9 mouse cellular contexts compared by ENCODE assay signal in genomic region chr11:113619420-113620080, GRCm38 (mm10). TPM values are rescaled to one million over a fixed set of nuclear protein-coding genes. Genes with fewer than 3 reads are reported as not detected.
A peak's percentile ranks its signal among the peaks of the same experiment; 100 is the strongest.
DNase-seq lines count a peak whose midpoint lies in the region; ATAC-seq and TF ChIP-seq lines count a peak whose summit lies in the region.
"Had no signal": no experiment of that assay in that cellular context is flagged by ENCODE, and none has a peak within 500 bp of the region (broad histone marks: within the 10 kb centered on the region; RNA-seq: fewer than 3 reads in every experiment).

No protein-coding gene starts in this region.

- H3K9me3 ChIP-seq in MEL (replicated peaks; ENCODE audit: insufficient read depth, low read length), result no peaks in the 10 kb centered on the region
- H3K9me3 ChIP-seq in forebrain, postnatal 0 days (ENCODE audit: low read length), result no peaks in the 10 kb centered on the region
- no peaks in the 10 kb centered on the region; the same call in 1 of the 2 replicates for H3K9me3 ChIP-seq in midbrain, embryonic 10.5 days (replicated peaks)

- DNase-seq in kidney, adult 2 months, result no peak
- DNase-seq in kidney, adult 11 months, result no peak
- DNase-seq in MEL (ENCODE audit: low read depth, low spot score), result no peak
- no peak for DNase-seq in forebrain, postnatal 0 days
- peak; percentile 21 for DNase-seq in midbrain, embryonic 10.5 days (ENCODE audit: low spot score)
- DNase-seq in left cerebral cortex, adult 8-10 months (ENCODE audit: low spot score in 2 of 2), result no peak
- no peak for DNase-seq in right cerebral cortex, adult 2 months (ENCODE audit: low spot score in 2 of 2)
- no peak for DNase-seq in T-cell, adult 2 months (ENCODE audit: low spot score)

- H3K27me3 ChIP-seq in kidney, adult 2 months (replicated peaks; ENCODE audit: control insufficient read depth, insufficient read depth, low read length), result no peaks in the 10 kb centered on the region
- H3K27me3 ChIP-seq in MEL (ENCODE audit: control insufficient read depth in 1 of 2, insufficient read depth in 2 of 2, low read length in 2 of 2), result no peaks in the 10 kb centered on the region
- H3K27me3 ChIP-seq in forebrain, postnatal 0 days (ENCODE audit: insufficient read depth, low read length), result no peaks in the 10 kb centered on the region; the same call in 1 of the 2 replicates
- peaks cover 73% of the 10 kb centered on the region for H3K27me3 ChIP-seq in midbrain, embryonic 10.5 days (ENCODE audit: low read depth, poor library complexity, severe bottlenecking)
- H3K27me3 ChIP-seq: Patski had no signal

- H3K79me2 ChIP-seq in MEL (ENCODE audit: control insufficient read depth, insufficient read depth, low read length, poor library complexity), result no peaks in the 10 kb centered on the region; the same call in 1 of the 2 replicates

- H3K4me1 ChIP-seq in kidney, adult 2 months (ENCODE audit: control insufficient read depth, insufficient read depth, low read length), result 0 out of 2 replicates have a peak, but pooled peaks cover 4% of the 10 kb centered on the region
- H3K4me1 ChIP-seq in MEL (ENCODE audit: control insufficient read depth in 1 of 2, insufficient read depth in 2 of 2, low read length in 2 of 2), result peaks cover 0 to 4% of the 10 kb centered on the region in 2 experiments; a peak in 2 of 4 replicates
- peaks cover 5% of the 10 kb centered on the region; the same call in 1 of the 2 replicates for H3K4me1 ChIP-seq in forebrain, postnatal 0 days (ENCODE audit: insufficient read depth)
- H3K4me1 ChIP-seq in midbrain, embryonic 10.5 days, result peaks cover 49% of the 10 kb centered on the region

- H3K4me3 ChIP-seq in kidney, adult 2 months (ENCODE audit: insufficient read depth, low read depth, low read length), result peak overlapping the region; percentile 30
- H3K4me3 ChIP-seq in MEL (ENCODE audit: control insufficient read depth in 1 of 2, insufficient read depth in 1 of 2, low read depth in 2 of 2, low read length in 2 of 2), result peak overlapping the region; percentile 56 to 62
- peak overlapping the region; percentile 59 for H3K4me3 ChIP-seq in forebrain, postnatal 0 days (ENCODE audit: low read depth, low read length)
- H3K4me3 ChIP-seq in midbrain, embryonic 10.5 days, result peak overlapping the region; percentile 63

- TF ChIP-seq POLR2A in kidney, adult 2 months (IDR thresholded peaks at IDR 0.05; ENCODE audit: low read depth, low read length), result no peak
- no peak for TF ChIP-seq POLR2A in MEL (IDR thresholded peaks at IDR 0.05; ENCODE audit: control insufficient read depth in 1 of 2, insufficient read depth in 1 of 2, low read depth in 1 of 2, low read length in 2 of 2, poor library complexity in 1 of 2)

- no peak for TF ChIP-seq RAD21 in MEL (IDR thresholded peaks at IDR 0.05; ENCODE audit: low read depth, low read length)

- no peak for TF ChIP-seq EP300 in MEL (IDR thresholded peaks at IDR 0.05; ENCODE audit: low read depth in 1 of 2, low read length in 2 of 2)

- no peak for ATAC-seq in forebrain, postnatal 0 days

- peak overlapping the region; percentile 65 for H3K9ac ChIP-seq in MEL (ENCODE audit: control insufficient read depth, low read depth, low read length, poor library complexity, severe bottlenecking)
- H3K9ac ChIP-seq in forebrain, postnatal 0 days, result peak overlapping the region; percentile 71

- H3K4me2 ChIP-seq in forebrain, postnatal 0 days (ENCODE audit: low read depth), result peak overlapping the region; percentile 93

- WGBS in kidney, adult 2 months, result 3% methylated on average over 31 of the region's 31 CpGs
- 1% methylated on average over 31 of the region's 31 CpGs for WGBS in forebrain, postnatal 0 days
- WGBS in midbrain, embryonic 10.5 days, result under 1% methylated on average over 31 of the region's 31 CpGs

- no peaks in the 10 kb centered on the region for H3K36me3 ChIP-seq in kidney, adult 2 months (ENCODE audit: control insufficient read depth, insufficient read depth, low read length)
- no peaks in the 10 kb centered on the region for H3K36me3 ChIP-seq in MEL (ENCODE audit: control insufficient read depth in 1 of 2, insufficient read depth in 2 of 2, low read length in 2 of 2)
- H3K36me3 ChIP-seq in forebrain, postnatal 0 days (ENCODE audit: insufficient read depth), result no peaks in the 10 kb centered on the region
- peaks cover 5% of the 10 kb centered on the region; the same call in 1 of the 2 replicates for H3K36me3 ChIP-seq in midbrain, embryonic 10.5 days

- no peak for TF ChIP-seq CTCF in kidney, adult 2 months (conservative IDR thresholded peaks at IDR 0.05; ENCODE audit: insufficient read depth, insufficient read length, low read depth, low read length)
- TF ChIP-seq CTCF in MEL (IDR thresholded peaks at IDR 0.05 in 2 of 3, conservative IDR thresholded peaks at IDR 0.05 in 1 of 3; ENCODE audit: control insufficient read depth in 1 of 3, insufficient read depth in 1 of 3, low read depth in 2 of 3, low read length in 3 of 3, poor library complexity in 1 of 3, severe bottlenecking in 1 of 3), result no peak
- no peak for TF ChIP-seq CTCF in forebrain, postnatal 0 days (IDR thresholded peaks at IDR 0.05; ENCODE audit: low read depth)

- H3K27ac ChIP-seq in kidney, adult 2 months (ENCODE audit: insufficient read depth, low read depth, low read length), result no peak overlapping the region
- H3K27ac ChIP-seq in MEL (ENCODE audit: control insufficient read depth, low read depth, low read length), result no peak overlapping the region
- peak overlapping the region; percentile 75 for H3K27ac ChIP-seq in forebrain, postnatal 0 days (ENCODE audit: low read depth, low read length)
- peak overlapping the region; percentile 55 for H3K27ac ChIP-seq in midbrain, embryonic 10.5 days (replicated peaks)

TF ChIP-seq in MEL, 35 proteins besides CTCF, POLR2A, EP300 and RAD21:
- TF ChIP-seq POLR2AphosphoS5 (IDR thresholded peaks at IDR 0.05; ENCODE audit: borderline replicate concordance, low read depth, low read length) (no peak), UBTF (IDR thresholded peaks at IDR 0.05; ENCODE audit: borderline replicate concordance, insufficient read depth, low read depth, low read length) (no peak), ETS1 (IDR thresholded peaks at IDR 0.05; ENCODE audit: low read depth, low read length) (no peak), ZMIZ1 (IDR thresholded peaks at IDR 0.05; ENCODE audit: low read depth, low read length) (no peak)

RNA-seq across cellular contexts. Expression of gene Sstr2, which starts 0.4 kb away (rescaled TPM):
- 0.36 and 0.56 TPM in 2 replicates for polyA plus RNA-seq in kidney, adult 2 months (2012; rRNA removed)
- total RNA-seq in MEL (2012; rRNA removed), result 0.26 and 0.77 TPM in 2 replicates
- polyA plus RNA-seq in MEL (2012; ENCODE audit: insufficient read depth in 1 of 2, insufficient read length in 2 of 2, low read depth in 1 of 2, low replicate concordance in 2 of 2, missing spikeins in 1 of 2), result under 1 TPM in 1 of 2 experiments, not detected in 1; 0.82 TPM
- 19.9 and 32.2 TPM in 2 replicates for total RNA-seq in forebrain, postnatal 0 days (2014; rRNA removed)
- 23.1 and 27.1 TPM in 2 replicates for polyA plus RNA-seq in forebrain, postnatal 0 days (2015; fragmentation: Nextera tagmentation; extraction: Ambion mirVana)
- polyA plus RNA-seq in midbrain, embryonic 10.5 days (2016; fragmentation: Nextera tagmentation; extraction: Ambion mirVana), result 5.3 and 8.7 TPM in 2 replicates
- total RNA-seq in left cerebral cortex, adult 8-10 months (2022), result 10 to 100 TPM; 26.8 to 31.0 (median 29.2) TPM

RNA-seq across cellular contexts. Expression of gene Cog1, which starts 29.4 kb away (rescaled TPM):
- polyA plus RNA-seq in kidney, adult 2 months (2012; rRNA removed), result 32.8 and 38.7 TPM in 2 replicates
- total RNA-seq in MEL (2012; rRNA removed), result 26.4 and 29.4 TPM in 2 replicates
- 100 to 1,000 TPM in 1 of 2 experiments, 10 to 100 TPM in 1; 37.4 to 113 TPM for polyA plus RNA-seq in MEL (2012; ENCODE audit: insufficient read depth in 1 of 2, insufficient read length in 2 of 2, low read depth in 1 of 2, low replicate concordance in 2 of 2, missing spikeins in 1 of 2)
- total RNA-seq in forebrain, postnatal 0 days (2014; rRNA removed), result 37.2 and 48.8 TPM in 2 replicates
- 25.3 and 28.6 TPM in 2 replicates for polyA plus RNA-seq in forebrain, postnatal 0 days (2015; fragmentation: Nextera tagmentation; extraction: Ambion mirVana)
- 23.1 and 29.9 TPM in 2 replicates for polyA plus RNA-seq in midbrain, embryonic 10.5 days (2016; fragmentation: Nextera tagmentation; extraction: Ambion mirVana)
- 10 to 100 TPM; 42.7 to 51.9 (median 47.0) TPM for total RNA-seq in left cerebral cortex, adult 8-10 months (2022)

RNA-seq across cellular contexts. Expression of gene Slc39a11, which starts 30.3 kb away (rescaled TPM):
- polyA plus RNA-seq in kidney, adult 2 months (2012; rRNA removed), result 24.5 and 29.5 TPM in 2 replicates
- 33.6 and 45.6 TPM in 2 replicates for total RNA-seq in MEL (2012; rRNA removed)
- 10 to 100 TPM in 1 of 2 experiments, not detected in 1; 34.2 TPM for polyA plus RNA-seq in MEL (2012; ENCODE audit: insufficient read depth in 1 of 2, insufficient read length in 2 of 2, low read depth in 1 of 2, low replicate concordance in 2 of 2, missing spikeins in 1 of 2)
- 36.9 and 48.2 TPM in 2 replicates for total RNA-seq in forebrain, postnatal 0 days (2014; rRNA removed)
- 33.1 and 39.1 TPM in 2 replicates for polyA plus RNA-seq in forebrain, postnatal 0 days (2015; fragmentation: Nextera tagmentation; extraction: Ambion mirVana)
- 20.4 and 20.7 TPM in 2 replicates for polyA plus RNA-seq in midbrain, embryonic 10.5 days (2016; fragmentation: Nextera tagmentation; extraction: Ambion mirVana)
- 10 to 100 TPM; 14.6 to 16.7 (median 16.2) TPM for total RNA-seq in left cerebral cortex, adult 8-10 months (2022)

Comparison
In these comparisons a context has a peak if more than half of its experiments do, and no peak if none do; other contexts are left out.
1. H3K27ac ChIP-seq: peak in forebrain, postnatal 0 days (single experiment) and midbrain, embryonic 10.5 days (single experiment); none in kidney, adult 2 months (single experiment) and MEL (single experiment).
2. Peak in every context shown above with its lines, with median percentiles within 50 percentile points of each other: H3K4me3 ChIP-seq.